Mouse (Mus musculus): ENCODE results near the gene Babam1. TPM values are rescaled to one million over a fixed set of nuclear protein-coding genes. Genes with fewer than 3 reads are reported as not detected.
A peak's percentile ranks its signal among the peaks of the same experiment; 100 is the strongest.

Gene Babam1
- total and polyA plus RNA-seq, 2 experiments from 2014 or later, result 95.0 to 103 TPM

GRCm38 (mm10) chr8:71395629-71396028, 1.0 kb upstream of the Babam1 start, which contains the start of gene Ushbp1:
TSS of gene Ushbp1 (minus strand) at chr8:71395802.
- Histone ChIP-seq H3K9ac (replicated peaks; ENCODE audit: low read length) (peak within 1 kb of the TSS; percentile 67; the same call in 1 of the 2 replicates), H3K4me3 (ENCODE audit: low read length) (peak within 1 kb of the TSS; percentile 67), H3K27ac (peak within 1 kb of the TSS; percentile 42), H3K4me1 (ENCODE audit: insufficient read depth, low read length) (peaks cover 10% of the 10 kb centered on the region), H3K9me3 (ENCODE audit: low read length) (no peaks in the 10 kb centered on the region), H3K36me3 (ENCODE audit: insufficient read depth, low read length) (0 out of 2 replicates have a peak, but pooled peaks cover 4% of the 10 kb centered on the region), H3K4me2 (ENCODE audit: low read depth, low read length) (peak within 1 kb of the TSS; percentile 92), H3K27me3 (ENCODE audit: insufficient read depth, low read length) (no peaks in the 10 kb centered on the region)
- TF ChIP-seq CTCF (IDR thresholded peaks at IDR 0.05; ENCODE audit: low read depth), result no peak
- WGBS, result 87% methylated on average over 9 of the region's 9 CpGs
- DNase-seq (ENCODE audit: low spot score), result no peak
- ATAC-seq, result no peak

- ATAC-seq, result no peak
- no peaks in the 10 kb centered on the region for H3K27me3 ChIP-seq (ENCODE audit: insufficient read depth, low read length)
- H3K9me3 ChIP-seq (ENCODE audit: low read length), result no peaks in the 10 kb centered on the region
- H3K36me3 ChIP-seq (ENCODE audit: insufficient read depth, low read length), result 0 out of 2 replicates have a peak, but pooled peaks cover 4% of the 10 kb centered on the region
- DNase-seq (ENCODE audit: low spot score), result no peak
- no peak for TF ChIP-seq CTCF (IDR thresholded peaks at IDR 0.05; ENCODE audit: low read depth)
- WGBS, result 87% methylated on average over 12 of the region's 12 CpGs
- peak overlapping the region; percentile 67; the same call in 1 of the 2 replicates for H3K9ac ChIP-seq (replicated peaks; ENCODE audit: low read length)
- peak overlapping the region; percentile 92 for H3K4me2 ChIP-seq (ENCODE audit: low read depth, low read length)
- peak overlapping the region; percentile 67 for H3K4me3 ChIP-seq (ENCODE audit: low read length)
- no peak overlapping the region for H3K27ac ChIP-seq
- H3K4me1 ChIP-seq (ENCODE audit: insufficient read depth, low read length), result peaks cover 10% of the 10 kb centered on the region
These were observed 1.0 kb downstream of the Babam1 start for GRCm38 (mm10) chr8:71397701-71398100.

- H3K27ac ChIP-seq, result no peak overlapping the region
- H3K4me3 ChIP-seq (ENCODE audit: low read length), result no peak overlapping the region
- no peak for DNase-seq (ENCODE audit: low spot score)
- no peaks in the 10 kb centered on the region for H3K27me3 ChIP-seq (ENCODE audit: insufficient read depth, low read length)
- H3K36me3 ChIP-seq (ENCODE audit: insufficient read depth, low read length), result 0 out of 2 replicates have a peak, but pooled peaks cover 4% of the 10 kb centered on the region
- no peak overlapping the region for H3K4me2 ChIP-seq (ENCODE audit: low read depth, low read length)
- no peaks in the 10 kb centered on the region for H3K9me3 ChIP-seq (ENCODE audit: low read length)
- no peak for TF ChIP-seq CTCF (IDR thresholded peaks at IDR 0.05; ENCODE audit: low read depth)
- no peak overlapping the region for H3K9ac ChIP-seq (replicated peaks; ENCODE audit: low read length)
- no peak for ATAC-seq
- WGBS, result 90% methylated on average over 2 of the region's 2 CpGs
- peaks cover 10% of the 10 kb centered on the region for H3K4me1 ChIP-seq (ENCODE audit: insufficient read depth, low read length)
These were observed 4.2 kb downstream of the Babam1 start for GRCm38 (mm10) chr8:71400826-71401225.

- no peak for DNase-seq (ENCODE audit: low spot score)
- H3K27me3 ChIP-seq (ENCODE audit: insufficient read depth, low read length), result no peaks in the 10 kb centered on the region
- no peak overlapping the region for H3K27ac ChIP-seq
- no peak for ATAC-seq
- H3K4me1 ChIP-seq (ENCODE audit: insufficient read depth, low read length), result peaks cover 13% of the 10 kb centered on the region
- H3K9ac ChIP-seq (replicated peaks; ENCODE audit: low read length), result no peak overlapping the region
- 0 out of 2 replicates have a peak, but pooled peaks cover 4% of the 10 kb centered on the region for H3K36me3 ChIP-seq (ENCODE audit: insufficient read depth, low read length)
- TF ChIP-seq CTCF (IDR thresholded peaks at IDR 0.05; ENCODE audit: low read depth), result no peak
- H3K4me2 ChIP-seq (ENCODE audit: low read depth, low read length), result no peak overlapping the region
- no peak overlapping the region for H3K4me3 ChIP-seq (ENCODE audit: low read length)
- H3K9me3 ChIP-seq (ENCODE audit: low read length), result no peaks in the 10 kb centered on the region
These were observed 4.8 kb downstream of the Babam1 start for GRCm38 (mm10) chr8:71401454-71401853.

GRCm38 (mm10) chr8:71402446-71402964, 5.8 kb downstream of the Babam1 start:
- Histone ChIP-seq H3K4me3 (ENCODE audit: low read length) (no peak overlapping the region), H3K9me3 (ENCODE audit: low read length) (no peaks in the 10 kb centered on the region), H3K4me1 (ENCODE audit: insufficient read depth, low read length) (peaks cover 11% of the 10 kb centered on the region), H3K9ac (replicated peaks; ENCODE audit: low read length) (no peak overlapping the region), H3K36me3 (ENCODE audit: insufficient read depth, low read length) (0 out of 2 replicates have a peak, but pooled peaks cover 4% of the 10 kb centered on the region), H3K27ac (no peak overlapping the region), H3K27me3 (ENCODE audit: insufficient read depth, low read length) (no peaks in the 10 kb centered on the region), H3K4me2 (ENCODE audit: low read depth, low read length) (no peak overlapping the region)
- WGBS, result 82% methylated on average over 9 of the region's 9 CpGs
- TF ChIP-seq CTCF (IDR thresholded peaks at IDR 0.05; ENCODE audit: low read depth), result no peak
- DNase-seq (ENCODE audit: low spot score) (no peak), ATAC-seq (no peak)

- Histone ChIP-seq H3K4me1 (ENCODE audit: insufficient read depth, low read length) (peaks cover 9% of the 10 kb centered on the region; the same call in 1 of the 2 replicates), H3K27ac (no peak overlapping the region), H3K27me3 (ENCODE audit: insufficient read depth, low read length) (no peaks in the 10 kb centered on the region), H3K4me2 (ENCODE audit: low read depth, low read length) (no peak overlapping the region), H3K36me3 (ENCODE audit: insufficient read depth, low read length) (0 out of 2 replicates have a peak, but pooled peaks cover 4% of the 10 kb centered on the region), H3K9ac (replicated peaks; ENCODE audit: low read length) (no peak overlapping the region), H3K4me3 (ENCODE audit: low read length) (no peak overlapping the region), H3K9me3 (ENCODE audit: low read length) (no peaks in the 10 kb centered on the region)
- ATAC-seq, result no peak
- 86% methylated on average over 6 of the region's 6 CpGs for WGBS
- no peak for TF ChIP-seq CTCF (IDR thresholded peaks at IDR 0.05; ENCODE audit: low read depth)
- DNase-seq (ENCODE audit: low spot score), result no peak
These were observed 6.6 kb downstream of the Babam1 start for GRCm38 (mm10) chr8:71403107-71403885.
